Mouse (Mus musculus) liver, adult 2 months (tissue): Measurements from ENCODE around the gene Il12rb2. TPM values are rescaled to one million over a fixed set of nuclear protein-coding genes. Genes with fewer than 3 reads are reported as not detected.

Experiments
- DNase-seq: peaks from one replicate; pipeline ENCODE4 v3.0.0-alpha.2; 2011; ENCODE audit warnings: low read depth, low spot score; ENCODE audit errors: extremely low read depth
- H3K27ac ChIP-seq: fragments of 200-500 bp; replicated peaks from 2 replicates; pipeline ENCODE4 v1.5.1; 2012; ENCODE audit warnings: low read depth, mild to moderate bottlenecking, control low read depth, inconsistent platforms, low read length; ENCODE audit not compliant: insufficient read depth
- H3K27me3 ChIP-seq: fragments of 200-500 bp; 2 replicates; pipeline ENCODE4 v1.6.1; 2012; ENCODE audit warnings: mild to moderate bottlenecking, moderate library complexity, low read length, inconsistent platforms; ENCODE audit not compliant: control insufficient read depth, insufficient read depth
- H3K36me3 ChIP-seq: fragments of 200-500 bp; 2 replicates; pipeline ENCODE4 v1.6.1; 2012; ENCODE audit warnings: low read length, inconsistent platforms; ENCODE audit not compliant: control insufficient read depth, insufficient read depth
- H3K4me1 ChIP-seq: fragments of 200-500 bp; 2 replicates; pipeline ENCODE4 v1.6.1; 2011; ENCODE audit warnings: low read length; ENCODE audit not compliant: control insufficient read depth, insufficient read depth
- H3K4me3 ChIP-seq: fragments of 200-500 bp; 2 replicates; pipeline ENCODE4 v1.5.1; 2011; ENCODE audit warnings: low read depth, mild to moderate bottlenecking, control low read depth, low read length, moderate library complexity; ENCODE audit not compliant: insufficient read depth
- H3K79me2 ChIP-seq: fragments of 200-500 bp; 2 replicates; pipeline ENCODE4 v1.6.1; 2012; ENCODE audit warnings: inconsistent platforms, mild to moderate bottlenecking, low read length, moderate library complexity; ENCODE audit not compliant: control insufficient read depth, insufficient read depth
- H3K9ac ChIP-seq: fragments of 200-500 bp; 2 replicates; pipeline ENCODE4 v1.6.1; 2012; ENCODE audit warnings: low read depth, mild to moderate bottlenecking, control low read depth, inconsistent platforms, low read length
- CTCF ChIP-seq: fragments of 200-500 bp; IDR thresholded peaks from 2 replicates; pipeline ENCODE4 v1.5.1; 2011; ENCODE audit warnings: low read depth, low read length, control low read depth
- POLR2A ChIP-seq: fragments of 200-500 bp; IDR thresholded peaks from 2 replicates; pipeline ENCODE4 v1.6.1; 2011; ENCODE audit warnings: low read length, control low read depth; ENCODE audit not compliant: insufficient read depth; ENCODE audit errors: extremely low read depth
- WGBS: fragments of 180-500 bp; shearing (Covaris S2); methylation state at CpG from one replicate; pipeline ENCODE4 v1.1.7; 2018; 5-methylcytosine and 5-hydroxymethylcytosine counted together
- polyA plus RNA-seq: library from polyadenylated mRNA; depleted of rRNA; stranded (reverse); fragments of >200 nt; gene quantifications from 2 replicates; pipeline ENCODE4 v1.2.3, GENCODE M21; 2012
- total RNA-seq: library from RNA; depleted of rRNA; stranded (reverse); fragments of >200 nt; gene quantifications from 2 replicates; pipeline ENCODE4 v1.2.3, GENCODE M21; 2014

The Il12rb2 gene
- total and polyA plus RNA-seq, 2 experiments: 0.09 to 0.20 TPM

- WGBS: 33% methylated on average over 5 of the region's 5 CpGs
- Histone ChIP-seq H3K79me2 (no peaks in the 10 kb centered on the region), H3K4me1 (peaks cover 9% of the 10 kb centered on the region), H3K27ac (no peak overlapping the region), H3K9ac (no peak overlapping the region), H3K4me3 (no peak overlapping the region), H3K27me3 (no peaks in the 10 kb centered on the region), H3K36me3 (no peaks in the 10 kb centered on the region)
- peak; percentile 32 for DNase-seq
- peak; percentile 27; the same call in 1 of the 2 replicates for TF ChIP-seq CTCF
- TF ChIP-seq POLR2A: no peak
Measured at GRCm38 (mm10) chr6:67296126-67296525, 79.9 kb downstream of the Il12rb2 start.

- TF ChIP-seq POLR2A (no peak), CTCF (no peak)
- DNase-seq: no peak
- H3K9ac ChIP-seq: no peak overlapping the region
- no peak overlapping the region for H3K4me3 ChIP-seq
- H3K27me3 ChIP-seq: no peaks in the 10 kb centered on the region
- peaks cover 16% of the 10 kb centered on the region for H3K36me3 ChIP-seq
- H3K4me1 ChIP-seq: no peaks in the 10 kb centered on the region
- 90% methylated on average over 5 of the region's 5 CpGs for WGBS
- no peak overlapping the region for H3K27ac ChIP-seq
- H3K79me2 ChIP-seq: no peaks in the 10 kb centered on the region; the same call in 1 of the 2 replicates
Measured at GRCm38 (mm10) chr6:67292042-67292623, 83.9 kb downstream of the Il12rb2 start.

GRCm38 (mm10) chr6:67282897-67283296 is 93.1 kb downstream of the Il12rb2 start:
- DNase-seq: no peak
- Histone ChIP-seq H3K4me1 (no peaks in the 10 kb centered on the region), H3K9ac (no peak overlapping the region), H3K36me3 (peaks cover 53% of the 10 kb centered on the region), H3K79me2 (no peaks in the 10 kb centered on the region), H3K27me3 (no peaks in the 10 kb centered on the region), H3K27ac (no peak overlapping the region), H3K4me3 (no peak overlapping the region)
- no peak for TF ChIP-seq CTCF
- no peak for TF ChIP-seq POLR2A
- WGBS: 87% methylated on average over 1 of the region's 1 CpGs

- Histone ChIP-seq H3K27me3 (no peaks in the 10 kb centered on the region), H3K27ac (no peak overlapping the region), H3K4me3 (no peak overlapping the region), H3K9ac (no peak overlapping the region), H3K4me1 (no peaks in the 10 kb centered on the region), H3K79me2 (no peaks in the 10 kb centered on the region; the same call in 1 of the 2 replicates), H3K36me3 (peaks cover 55% of the 10 kb centered on the region)
- WGBS: 81% methylated on average over 9 of the region's 9 CpGs
- no peak for DNase-seq
- TF ChIP-seq CTCF: no peak
Measured at GRCm38 (mm10) chr6:67281614-67282197, 94.3 kb downstream of the Il12rb2 start.

GRCm38 (mm10) chr6:67277944-67278343 is 98.0 kb downstream of the Il12rb2 start:
- Histone ChIP-seq H3K79me2 (peaks cover 2% of the 10 kb centered on the region; the same call in 1 of the 2 replicates), H3K4me1 (no peaks in the 10 kb centered on the region; the same call in 1 of the 2 replicates), H3K27ac (no peak overlapping the region), H3K27me3 (no peaks in the 10 kb centered on the region), H3K4me3 (no peak overlapping the region), H3K9ac (no peak overlapping the region), H3K36me3 (peaks cover 48% of the 10 kb centered on the region)
- WGBS: 54% methylated on average over 5 of the region's 5 CpGs
- TF ChIP-seq POLR2A: no peak
- no peak for TF ChIP-seq CTCF
- DNase-seq: no peak

GRCm38 (mm10) chr6:67269459-67269858 is 106.5 kb downstream of the Il12rb2 start:
- Histone ChIP-seq H3K4me3 (no peak overlapping the region), H3K27ac (no peak overlapping the region), H3K36me3 (peaks cover 18% of the 10 kb centered on the region), H3K4me1 (peaks cover 4% of the 10 kb centered on the region; the same call in 1 of the 2 replicates), H3K27me3 (no peaks in the 10 kb centered on the region), H3K9ac (no peak overlapping the region), H3K79me2 (peaks cover 18% of the 10 kb centered on the region; the same call in 1 of the 2 replicates)
- TF ChIP-seq POLR2A (no peak), CTCF (no peak)
- DNase-seq: no peak
- 20% methylated on average over 2 of the region's 2 CpGs for WGBS
